Mouse (Mus musculus) kidney, adult 2 months (tissue): ENCODE results near the gene Rpl23.

Experiments
- CTCF ChIP-seq: fragments of 200-500 bp; conservative IDR thresholded peaks from 2 replicates; pipeline ENCODE4 v1.5.1; 2011; ENCODE audit warnings: low read depth, mild to moderate bottlenecking, control low read depth, low read length, moderate library complexity, mixed read lengths; ENCODE audit not compliant: insufficient read depth, insufficient read length
- POLR2A ChIP-seq: fragments of 200-500 bp; IDR thresholded peaks from one replicate; pipeline ENCODE4 v1.6.1; 2011; ENCODE audit warnings: low read depth, low read length, control low read depth

DNA sequence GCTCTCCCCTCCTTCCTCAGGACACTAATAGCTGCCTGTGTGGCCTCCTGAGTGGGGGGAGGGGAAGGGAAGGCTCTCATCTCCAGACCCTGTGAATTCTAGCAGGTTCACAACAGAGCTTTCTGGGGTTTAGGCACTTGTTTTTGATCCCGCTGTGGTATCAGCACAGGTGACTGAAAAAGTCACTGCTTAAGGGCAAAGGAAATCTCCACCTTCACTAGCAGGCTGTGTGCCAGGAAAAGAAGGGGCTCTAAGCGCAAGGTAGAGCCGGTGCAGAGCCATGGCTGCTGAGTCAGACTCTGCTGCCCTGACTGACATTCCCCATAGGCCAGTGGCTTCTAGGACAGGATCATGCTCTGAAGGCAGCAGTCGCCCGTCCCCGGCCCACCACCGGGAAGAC lies 53.5 kb downstream of the Rpl23 start:
- TF ChIP-seq CTCF (no peak), POLR2A (no peak)
